Mouse (Mus musculus): ENCODE data around the gene Utf1.

GRCm38 (mm10) chr7:139993532-139993931 lies 49.9 kb downstream of the Utf1 start:
- TF ChIP-seq POLR2A (IDR thresholded peaks at IDR 0.05; ENCODE audit: insufficient read depth, low read length) (no peak), CTCF (IDR thresholded peaks at IDR 0.05; ENCODE audit: low read depth, low read length) (no peak)
